ENCODE assay signal across 12 mouse cellular contexts in the genomic region with DNA sequence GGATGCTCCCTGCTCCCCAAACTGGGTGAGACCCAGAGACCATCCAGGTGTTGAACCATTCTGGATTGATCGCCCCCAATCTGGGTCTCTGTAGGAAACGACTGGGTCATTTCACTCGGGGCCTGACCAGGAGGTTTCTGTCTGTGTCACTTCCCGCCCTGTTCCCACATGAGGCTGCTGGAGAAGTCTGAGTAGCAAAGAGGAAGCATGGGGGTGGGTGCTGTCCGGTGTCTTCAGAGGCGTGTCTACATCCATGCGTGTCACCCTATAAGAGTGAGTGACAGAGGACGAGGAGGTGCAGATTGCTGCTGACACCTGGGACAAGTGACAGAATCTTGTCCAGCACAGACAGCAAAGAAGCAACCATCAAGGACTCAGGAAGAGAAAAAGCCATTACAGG.
A peak's percentile ranks its signal among the peaks of the same experiment; 100 is the strongest.
DNase-seq lines count a peak whose midpoint lies in the region; ATAC-seq and TF ChIP-seq lines count a peak whose summit lies in the region.
"Had no signal": no experiment of that assay in that cellular context is flagged by ENCODE, and none has a peak within 500 bp of the region (broad histone marks: within the 10 kb centered on the region; RNA-seq: fewer than 3 reads in every experiment).

No protein-coding gene starts in this region.

- peak; percentile 10 for DNase-seq in adrenal gland, adult 2 months
- DNase-seq in adrenal gland, adult 8-10 months, result no peak
- peak; percentile 5 for DNase-seq in kidney, adult 2 months
- DNase-seq in kidney, postnatal 14 days, result peak; percentile 36
- DNase-seq in cerebellum, postnatal 14 days, result no peak
- DNase-seq in limb, embryonic 10.5 days (ENCODE audit: low spot score), result no peak

- H3K4me3 ChIP-seq in kidney, adult 2 months (ENCODE audit: insufficient read depth, low read depth, low read length), result no peak overlapping the region
- H3K4me3 ChIP-seq in kidney, embryonic 15.5 days (replicated peaks), result no peak overlapping the region
- no peak overlapping the region for H3K4me3 ChIP-seq in limb, embryonic 10.5 days
- H3K4me3 ChIP-seq: embryonic facial prominence, embryonic 13.5 days; heart, embryonic 13.5 days; layer of hippocampus, adult 2 months; limb, embryonic 15.5 days had no signal

- WGBS in kidney, adult 2 months, result 32% methylated on average over 8 of the region's 8 CpGs
- 50% methylated on average over 8 of the region's 8 CpGs for WGBS in kidney, embryonic 15.5 days
- 72% methylated on average over 8 of the region's 8 CpGs for WGBS in limb, embryonic 10.5 days

- H3K4me2 ChIP-seq in kidney, embryonic 15.5 days, result no peak overlapping the region
- H3K4me2 ChIP-seq: embryonic facial prominence, embryonic 13.5 days; heart, embryonic 13.5 days; limb, embryonic 15.5 days had no signal

- H3K36me3 ChIP-seq in kidney, adult 2 months (ENCODE audit: control insufficient read depth, insufficient read depth, low read length), result no peaks in the 10 kb centered on the region
- no peaks in the 10 kb centered on the region for H3K36me3 ChIP-seq in kidney, embryonic 15.5 days
- H3K36me3 ChIP-seq in limb, embryonic 10.5 days, result no peaks in the 10 kb centered on the region
- H3K36me3 ChIP-seq: embryonic facial prominence, embryonic 13.5 days; heart, embryonic 13.5 days; limb, embryonic 15.5 days had no signal

- H3K9me3 ChIP-seq in kidney, embryonic 15.5 days (replicated peaks), result no peaks in the 10 kb centered on the region
- H3K9me3 ChIP-seq in limb, embryonic 10.5 days (replicated peaks), result no peaks in the 10 kb centered on the region
- H3K9me3 ChIP-seq: embryonic facial prominence, embryonic 13.5 days; heart, embryonic 13.5 days; limb, embryonic 15.5 days had no signal

- H3K4me1 ChIP-seq in kidney, adult 2 months (ENCODE audit: control insufficient read depth, insufficient read depth, low read length), result no peaks in the 10 kb centered on the region
- H3K4me1 ChIP-seq in kidney, embryonic 15.5 days, result peaks cover 3% of the 10 kb centered on the region
- H3K4me1 ChIP-seq in limb, embryonic 10.5 days, result peaks cover 14% of the 10 kb centered on the region

- TF ChIP-seq POLR2A in kidney, adult 2 months (IDR thresholded peaks at IDR 0.05; ENCODE audit: low read depth, low read length), result no peak

- no peaks in the 10 kb centered on the region for H3K27me3 ChIP-seq in kidney, adult 2 months (replicated peaks; ENCODE audit: control insufficient read depth, insufficient read depth, low read length)
- no peaks in the 10 kb centered on the region for H3K27me3 ChIP-seq in kidney, embryonic 15.5 days
- H3K27me3 ChIP-seq in limb, embryonic 10.5 days (ENCODE audit: low read depth, poor library complexity, severe bottlenecking), result no peaks in the 10 kb centered on the region
- H3K27me3 ChIP-seq: embryonic facial prominence, embryonic 13.5 days; limb, embryonic 15.5 days had no signal

- no peak overlapping the region for H3K9ac ChIP-seq in kidney, embryonic 15.5 days
- H3K9ac ChIP-seq: embryonic facial prominence, embryonic 13.5 days; heart, embryonic 13.5 days; limb, embryonic 15.5 days had no signal

- TF ChIP-seq CTCF in kidney, adult 2 months (conservative IDR thresholded peaks at IDR 0.05; ENCODE audit: insufficient read depth, insufficient read length, low read depth, low read length), result no peak

- H3K27ac ChIP-seq in kidney, adult 2 months (ENCODE audit: insufficient read depth, low read depth, low read length), result no peak overlapping the region
- H3K27ac ChIP-seq in kidney, embryonic 15.5 days, result no peak overlapping the region
- H3K27ac ChIP-seq in limb, embryonic 10.5 days, result no peak overlapping the region
- H3K27ac ChIP-seq: embryonic facial prominence, embryonic 13.5 days; heart, embryonic 13.5 days; layer of hippocampus, adult 2 months; limb, embryonic 15.5 days had no signal

- ATAC-seq in kidney, embryonic 15.5 days (replicated peaks; ENCODE audit: low FRiP score), result no peak
- peak; percentile 69 for ATAC-seq in megakaryocyte, adult 5-6 weeks (ENCODE audit: poor library complexity, severe bottlenecking)

Comparison
In these comparisons a context has a peak if more than half of its experiments do, and no peak if none do; other contexts are left out.
1. DNase-seq: peak in adrenal gland, adult 2 months (single experiment), kidney, adult 2 months (single experiment) and kidney, postnatal 14 days (single experiment); none in adrenal gland, adult 8-10 months (single experiment), cerebellum, postnatal 14 days (0 of 2) and limb, embryonic 10.5 days (single experiment).